Mouse (Mus musculus) midbrain, embryonic 13.5 days (tissue): Measurements from ENCODE around the gene Chodl. TPM values are rescaled to one million over a fixed set of nuclear protein-coding genes. Genes with fewer than 3 reads are reported as not detected.

Experiments used
- polyA plus RNA-seq: library from polyadenylated mRNA; unstranded; fragments of >200 nt; fragmentation: Nextera tagmentation; extraction: Ambion mirVana; gene quantifications from 2 replicates; pipeline ENCODE4 v1.2.1, GENCODE M21; 2015

The Chodl gene
- polyA plus RNA-seq, 1 experiment from 2014 or later = 3.1 TPM

Other genes starting within 250 kb of the Chodl start
- gene Tmprss15, start 160.1 kb downstream of the Chodl start, polyA plus RNA-seq = not detected in 2 replicates